Mouse (Mus musculus) CD8-positive naive resting alpha-beta T cell, adult 57 days (primary cell): ENCODE results near the gene Galnt3. TPM values are rescaled to one million over a fixed set of nuclear protein-coding genes. Genes with fewer than 3 reads are reported as not detected.

Source experiments
- total RNA-seq: library from RNA; stranded (reverse); gene quantifications from one replicate; pipeline ENCODE4 v1.2.4, GENCODE M21; 2023

The Galnt3 gene
- total RNA-seq: 0.73 TPM

DNA sequence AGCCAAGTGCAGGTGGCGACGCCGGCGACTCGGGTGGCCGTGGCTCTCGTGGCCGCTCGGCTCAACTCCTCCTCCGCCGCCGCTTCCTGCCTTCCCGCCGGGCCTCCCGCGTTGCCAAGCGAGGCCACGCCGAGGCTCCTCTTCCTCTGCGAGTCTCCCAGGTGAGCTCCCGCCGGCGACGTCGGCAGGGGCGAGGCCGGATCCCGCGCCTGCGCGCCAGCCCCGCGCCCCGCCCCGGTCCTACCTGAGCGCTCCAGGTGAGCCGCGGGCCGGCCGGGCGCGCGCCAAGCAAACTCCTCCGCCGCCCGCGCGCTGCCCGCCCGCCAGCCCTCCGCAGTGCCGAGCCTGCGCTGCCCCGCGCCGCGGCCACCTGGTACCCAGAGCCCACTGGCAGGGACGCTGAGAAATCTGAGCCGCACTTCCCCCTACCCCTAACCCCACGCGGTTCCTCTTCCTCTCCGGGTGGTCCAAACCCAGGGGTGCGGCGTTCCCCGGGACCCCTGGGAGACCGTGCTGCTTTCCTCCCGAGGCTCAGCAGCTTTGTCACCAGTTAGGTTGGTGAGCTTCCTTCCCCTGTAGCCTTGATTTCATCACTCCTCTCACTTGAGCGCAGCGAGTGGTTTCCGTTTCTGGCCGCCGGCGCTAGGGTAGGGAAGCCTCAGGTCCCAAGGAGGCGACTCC, at the start of gene Galnt3:
TSS of gene Galnt3 (minus strand) at position 404 of the 681 bp plus-strand sequence.

Other genes with a start within 250 kb of the Galnt3 start
- gene Ttc21b, start 131.6 kb upstream of the Galnt3 start, total RNA-seq: 3.5 TPM